In genomic region chr9:29410728-29411407, GRCm38 (mm10) we compare ENCODE assay signal across 8 mouse cellular contexts.
A peak's percentile ranks its signal among the peaks of the same experiment; 100 is the strongest.
DNase-seq lines count a peak whose midpoint lies in the region; ATAC-seq and TF ChIP-seq lines count a peak whose summit lies in the region.

No protein-coding gene starts in this region.

- peaks cover 17% of the 10 kb centered on the region for H3K4me1 ChIP-seq in embryonic facial prominence, embryonic 10.5 days
- peaks cover 43% of the 10 kb centered on the region for H3K4me1 ChIP-seq in hindbrain, embryonic 15.5 days (replicated peaks)
- peaks cover 53% of the 10 kb centered on the region for H3K4me1 ChIP-seq in neural tube, embryonic 13.5 days (replicated peaks)

- no peaks in the 10 kb centered on the region for H3K36me3 ChIP-seq in embryonic facial prominence, embryonic 10.5 days (replicated peaks)
- no peaks in the 10 kb centered on the region for H3K36me3 ChIP-seq in hindbrain, embryonic 15.5 days
- H3K36me3 ChIP-seq in neural tube, embryonic 13.5 days: no peaks in the 10 kb centered on the region

- peak overlapping the region; percentile 71 for H3K9ac ChIP-seq in hindbrain, embryonic 15.5 days
- peak overlapping the region; percentile 80 for H3K9ac ChIP-seq in neural tube, embryonic 13.5 days

- no peak for ATAC-seq in hindbrain, embryonic 15.5 days (ENCODE audit: low FRiP score, low read depth)
- ATAC-seq in neural tube, embryonic 13.5 days (ENCODE audit: low read depth): no peak

- peak overlapping the region; percentile 60 for H3K4me3 ChIP-seq in layer of hippocampus, adult 2 months
- peak overlapping the region; percentile 68 for H3K4me3 ChIP-seq in embryonic facial prominence, embryonic 10.5 days
- H3K4me3 ChIP-seq in hindbrain, embryonic 15.5 days: peak overlapping the region; percentile 57
- H3K4me3 ChIP-seq in neural tube, embryonic 13.5 days: peak overlapping the region; percentile 64

- peak overlapping the region; percentile 91 for H3K4me2 ChIP-seq in hindbrain, embryonic 15.5 days
- peak overlapping the region; percentile 90 for H3K4me2 ChIP-seq in neural tube, embryonic 13.5 days

- TF ChIP-seq CTCF in layer of hippocampus, adult 2 months (conservative IDR thresholded peaks at IDR 0.05): no peak

- H3K27ac ChIP-seq in layer of hippocampus, adult 2 months: peak overlapping the region; percentile 52; the same call in 1 of the 2 replicates
- H3K27ac ChIP-seq in embryonic facial prominence, embryonic 10.5 days (replicated peaks): no peak overlapping the region
- peak overlapping the region; percentile 92 for H3K27ac ChIP-seq in hindbrain, embryonic 15.5 days (replicated peaks)
- H3K27ac ChIP-seq in neural tube, embryonic 13.5 days (replicated peaks): peak overlapping the region; percentile 91

- WGBS in embryonic facial prominence, embryonic 10.5 days: 58% methylated on average over 10 of the region's 10 CpGs
- 40% methylated on average over 10 of the region's 10 CpGs for WGBS in hindbrain, embryonic 15.5 days
- 50% methylated on average over 10 of the region's 10 CpGs for WGBS in neural tube, embryonic 13.5 days

- peaks cover 65% of the 10 kb centered on the region for H3K27me3 ChIP-seq in embryonic facial prominence, embryonic 10.5 days (replicated peaks; ENCODE audit: low read depth, poor library complexity, severe bottlenecking)
- H3K27me3 ChIP-seq in hindbrain, embryonic 15.5 days: no peaks in the 10 kb centered on the region
- H3K27me3 ChIP-seq in neural tube, embryonic 13.5 days: peaks cover 18% of the 10 kb centered on the region

- H3K9me3 ChIP-seq in embryonic facial prominence, embryonic 10.5 days: no peaks in the 10 kb centered on the region
- no peaks in the 10 kb centered on the region for H3K9me3 ChIP-seq in hindbrain, embryonic 15.5 days
- H3K9me3 ChIP-seq in neural tube, embryonic 13.5 days: no peaks in the 10 kb centered on the region

- no peak for DNase-seq in layer of hippocampus, adult 2 months (ENCODE audit: low spot score in 2 of 2)
- no peak for DNase-seq in layer of hippocampus, adult 18-20 months (ENCODE audit: low spot score in 2 of 2)
- no peak for DNase-seq in embryonic facial prominence, embryonic 10.5 days (ENCODE audit: low spot score)
- DNase-seq in adrenal gland, postnatal 4 days (ENCODE audit: low spot score in 2 of 2): no peak
- DNase-seq in urinary bladder, adult 18-20 months (ENCODE audit: low spot score in 2 of 2): no peak
- DNase-seq in urinary bladder, postnatal 14 days (ENCODE audit: low spot score): no peak
